Mouse (Mus musculus) left cerebral cortex, adult 8-10 months (tissue): ENCODE measurements around the gene Nat10. TPM values are rescaled to one million over a fixed set of nuclear protein-coding genes. Genes with fewer than 3 reads are reported as not detected.

Source experiments
- DNase-seq, 2 experiments: peaks; one replicate each; pipeline ENCODE4 v3.0.0; 2022; ENCODE audit warnings: low spot score in 2 of 2
- total RNA-seq, 4 experiments: library from RNA; stranded (reverse); gene quantifications; 2 replicates each; pipeline ENCODE4 v1.2.4; 2022

Gene Nat10
- 10 to 100 TPM; 29.8 to 39.8 (median 36.5) TPM for total RNA-seq

DNA sequence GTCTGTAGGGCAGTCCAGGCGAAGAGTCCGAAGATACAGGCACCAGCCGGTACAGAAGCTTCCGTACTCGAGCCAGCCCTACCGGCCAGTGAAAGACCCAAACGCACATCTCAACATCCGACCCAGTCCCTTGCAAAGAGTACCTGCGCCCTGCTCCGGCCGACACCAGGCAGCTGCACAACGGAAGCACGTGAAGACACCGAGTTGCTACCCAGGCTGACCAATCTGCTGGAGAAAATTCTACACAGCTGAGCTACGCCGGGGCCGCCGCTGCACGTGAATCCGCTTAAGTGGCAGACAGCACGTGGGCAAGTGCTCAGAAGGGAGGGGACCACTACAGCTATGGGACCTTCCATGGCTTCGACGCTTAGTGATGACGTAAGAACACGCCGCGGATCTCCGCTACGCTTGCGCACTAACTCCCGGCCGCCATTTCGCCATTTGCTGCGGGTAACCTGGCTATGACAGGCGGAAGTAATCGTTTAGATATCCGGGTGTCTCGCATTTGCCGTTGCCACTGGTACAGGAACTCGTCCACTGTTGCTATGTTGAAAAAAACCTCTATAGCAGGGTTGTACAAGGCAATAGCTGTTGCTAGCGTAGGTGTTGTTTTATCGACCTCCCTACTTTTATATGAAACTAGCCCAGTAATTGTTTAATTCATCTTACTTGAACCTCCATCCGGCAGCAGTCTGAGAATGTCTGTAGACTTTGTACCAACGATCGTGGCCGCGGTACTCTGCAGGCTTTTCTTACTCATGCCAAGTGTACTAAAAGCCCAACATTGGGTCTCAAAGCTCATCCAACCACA, at the start of gene Nat10:
Nat10 (minus strand) TSS at position 365 of the 811 bp plus-strand sequence.
- peak; percentile 98 to 99 for DNase-seq

DNA sequence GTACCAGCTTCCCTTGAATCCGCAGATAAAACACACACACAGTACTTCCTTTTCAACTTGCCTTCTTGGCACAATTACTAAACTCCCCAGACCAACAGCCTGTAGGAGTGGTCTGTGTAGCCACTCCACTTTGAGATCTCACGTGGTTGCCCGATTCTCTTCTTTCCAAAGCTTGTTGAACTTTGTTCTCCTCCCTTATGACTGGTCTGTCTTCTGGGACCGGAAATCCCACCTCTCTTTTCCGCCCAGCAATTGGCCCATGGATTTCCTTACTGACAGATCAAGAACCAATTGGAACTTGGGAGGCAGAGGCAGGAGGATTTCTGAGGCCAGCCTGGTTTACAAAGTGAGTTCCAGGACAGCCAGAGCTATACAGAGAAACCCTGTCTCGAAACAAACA, 49.3 kb upstream of the Nat10 start:
- no peak for DNase-seq

DNA sequence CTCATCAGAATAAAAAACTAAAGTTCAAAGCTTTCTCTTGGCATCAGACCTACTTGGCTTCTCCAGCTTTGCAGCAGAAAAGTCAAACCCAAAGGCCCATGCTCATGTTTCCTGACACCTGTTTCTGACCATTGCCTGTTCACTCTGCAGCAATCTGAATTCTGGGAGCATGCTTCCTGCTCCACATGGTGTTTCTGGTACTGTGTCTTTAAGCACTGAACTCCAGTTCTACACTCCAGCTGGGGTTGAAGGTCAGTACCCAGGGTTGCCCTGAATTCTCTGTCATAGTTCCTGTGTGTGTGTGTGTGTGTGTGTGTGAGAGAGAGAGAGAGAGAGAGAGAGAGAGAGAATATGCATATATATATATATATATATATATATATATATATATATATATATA, 47.4 kb upstream of the Nat10 start:
- no peak for DNase-seq

DNA sequence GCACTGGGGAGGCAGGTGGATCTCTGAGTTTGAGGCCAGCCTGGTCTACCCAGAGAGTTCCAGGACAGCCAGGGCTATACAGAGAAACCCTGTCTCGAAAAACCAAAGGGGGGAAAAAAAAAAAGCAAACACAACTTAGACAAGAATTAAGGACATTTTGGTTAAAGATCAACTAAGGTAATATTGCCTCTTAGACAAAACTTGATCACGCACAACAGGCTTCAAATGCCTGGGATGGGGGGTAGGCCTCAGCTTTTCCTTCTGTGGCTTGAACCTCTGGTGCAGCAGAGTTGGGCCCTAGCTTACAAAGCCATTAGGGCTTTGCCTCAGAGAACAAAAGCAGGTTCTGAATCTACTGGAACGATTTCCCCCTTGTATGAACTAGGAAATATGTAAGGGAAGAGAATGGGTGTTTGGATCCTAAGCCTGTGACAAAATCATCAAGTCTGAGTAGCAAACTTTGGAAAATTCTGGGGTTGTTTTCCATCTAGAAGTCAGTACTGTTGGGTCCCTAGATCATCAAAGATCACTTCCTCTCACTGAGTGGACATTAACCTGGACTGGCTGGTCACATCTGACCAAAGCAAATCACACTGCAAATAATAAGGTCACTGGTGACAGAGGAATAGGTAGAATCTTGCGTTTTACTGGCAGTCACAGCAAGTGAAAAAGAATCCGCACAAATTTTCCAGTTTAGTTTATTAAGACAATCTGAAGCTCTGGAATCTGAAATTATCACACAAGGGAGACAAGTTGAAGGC, 42.9 kb upstream of the Nat10 start:
- no peak for DNase-seq

DNA sequence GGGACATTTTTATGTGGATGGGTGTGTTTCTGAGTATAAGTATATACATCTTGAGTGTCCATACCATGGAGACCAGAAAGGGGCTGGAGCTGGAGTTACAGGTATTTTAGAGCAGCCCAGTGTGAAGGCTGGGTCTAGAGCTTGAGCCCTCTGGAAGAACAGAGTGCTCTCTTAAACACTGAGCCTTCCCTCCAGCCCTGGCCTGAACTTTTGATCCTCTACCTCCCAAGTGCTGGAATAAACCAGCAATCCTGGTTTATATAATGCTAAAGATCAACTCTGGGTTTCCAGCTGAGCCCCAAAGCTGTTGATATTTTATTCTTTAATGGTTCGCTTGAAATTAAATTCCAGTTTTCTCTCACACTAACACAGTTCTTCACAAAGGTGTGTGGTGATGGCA, 41.4 kb upstream of the Nat10 start:
- DNase-seq: no peak

DNA sequence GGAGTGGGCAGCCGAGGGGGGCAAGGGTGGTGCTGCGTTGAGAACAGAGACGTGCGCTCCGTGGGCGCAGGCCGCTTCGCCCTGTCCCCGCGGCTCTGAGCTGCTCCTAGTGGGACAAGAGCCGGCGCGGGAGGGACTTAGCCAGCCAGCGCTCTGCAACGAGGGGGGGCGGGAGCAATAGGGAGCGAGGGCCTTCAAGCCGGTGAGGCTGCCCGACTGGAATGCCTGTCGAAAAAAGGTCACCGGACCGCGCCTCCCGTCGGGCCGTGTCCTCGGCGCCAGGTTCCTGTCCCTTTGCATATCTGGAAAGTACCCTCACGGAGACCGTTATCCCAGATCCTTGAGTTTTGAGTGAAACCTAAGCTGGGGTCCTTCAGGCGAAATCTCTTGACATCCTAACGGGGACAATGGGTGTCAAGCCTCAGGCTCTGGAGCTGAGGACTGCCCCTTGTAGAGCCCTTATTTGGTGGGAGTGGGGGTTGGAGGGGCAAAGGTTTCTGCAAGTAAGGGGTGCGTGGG, 36.5 kb upstream of the Nat10 start, which contains the start of gene Caprin1:
Caprin1 (minus strand) TSS at position 159 of the 519 bp plus-strand sequence.
- DNase-seq: peak; percentile 93 to 95

DNA sequence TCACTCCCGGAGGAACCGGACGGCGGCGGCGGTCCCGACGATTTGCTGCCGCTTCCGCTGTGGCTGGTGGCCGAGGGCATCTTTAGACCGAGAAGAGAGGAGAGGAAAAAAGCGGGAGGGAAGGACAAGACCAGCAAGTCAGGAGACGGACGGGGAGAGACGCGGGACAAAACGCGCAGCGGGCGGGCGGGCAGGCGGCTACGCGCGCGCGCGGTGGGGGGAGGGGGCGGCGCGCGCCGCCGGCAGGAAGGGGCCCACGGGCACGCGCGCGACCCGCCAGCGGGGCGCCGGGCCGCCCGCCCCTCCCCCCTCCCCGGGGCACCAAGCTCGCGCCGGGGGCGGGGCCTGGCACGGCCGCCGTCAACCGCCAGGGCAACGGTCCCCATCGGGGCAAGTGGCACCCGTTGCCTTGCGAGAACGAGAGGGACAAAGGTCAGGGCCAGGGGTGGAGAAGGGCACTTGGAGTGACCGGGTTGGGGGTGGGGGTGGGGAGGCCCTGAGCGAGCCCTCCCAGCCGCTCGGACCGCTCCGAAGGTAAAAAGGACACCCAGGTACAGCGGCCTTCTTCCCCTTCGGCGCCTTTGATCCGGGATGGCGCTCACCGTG, 35.9 kb upstream of the Nat10 start:
- peak; percentile 43 to 67 for DNase-seq

DNA sequence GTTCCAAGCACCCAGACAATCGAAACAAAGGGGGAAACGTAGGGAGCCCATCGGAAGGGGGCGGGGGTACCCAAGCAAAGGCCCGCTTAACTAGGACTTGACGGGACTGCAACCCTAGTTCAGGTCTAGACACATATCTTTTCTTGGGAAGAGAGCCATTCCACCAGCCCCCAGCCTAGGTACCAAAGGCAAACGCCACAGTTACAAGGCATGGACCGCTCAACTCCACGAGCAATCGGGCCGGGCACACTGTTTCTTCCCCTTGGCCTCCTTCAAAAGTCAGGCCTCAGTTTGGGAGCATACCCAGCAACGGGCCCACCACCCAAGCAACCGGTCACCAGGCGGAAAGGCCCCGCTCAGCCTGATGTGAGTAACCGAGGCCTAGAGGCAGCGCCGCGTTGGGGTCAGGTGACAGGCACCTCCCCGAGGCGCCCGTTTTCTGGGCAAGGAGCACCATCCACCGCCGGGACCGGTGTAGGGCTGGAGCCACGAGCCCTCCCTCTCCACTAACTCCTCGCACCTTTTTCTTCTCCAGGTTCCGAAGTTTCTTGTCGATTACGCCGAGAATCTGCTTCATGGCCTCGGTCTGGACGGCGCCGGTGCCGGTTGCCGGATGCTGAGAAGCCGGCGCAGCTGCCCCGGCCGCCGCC, 35.3 kb upstream of the Nat10 start:
- peak; percentile 33 to 50 for DNase-seq

DNA sequence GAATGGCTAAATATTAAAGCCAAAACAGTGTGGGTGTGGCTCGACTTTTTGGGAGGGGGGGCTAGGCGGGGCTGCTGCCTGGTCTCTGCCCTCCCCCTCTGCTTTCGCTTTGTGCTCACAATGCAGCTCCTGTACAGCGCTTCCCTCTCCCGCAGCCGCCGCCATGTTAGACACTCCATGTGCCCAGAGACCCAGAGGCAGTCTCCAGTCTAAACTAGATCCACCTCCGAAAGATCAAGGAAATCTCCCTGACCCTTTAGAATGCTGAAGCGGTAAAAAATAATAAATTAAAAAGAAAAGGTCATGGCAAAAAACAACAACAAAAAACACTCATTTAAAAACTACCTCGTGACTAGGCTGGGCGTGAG, 34.8 kb upstream of the Nat10 start:
- DNase-seq: peak; percentile 15 to 45

DNA sequence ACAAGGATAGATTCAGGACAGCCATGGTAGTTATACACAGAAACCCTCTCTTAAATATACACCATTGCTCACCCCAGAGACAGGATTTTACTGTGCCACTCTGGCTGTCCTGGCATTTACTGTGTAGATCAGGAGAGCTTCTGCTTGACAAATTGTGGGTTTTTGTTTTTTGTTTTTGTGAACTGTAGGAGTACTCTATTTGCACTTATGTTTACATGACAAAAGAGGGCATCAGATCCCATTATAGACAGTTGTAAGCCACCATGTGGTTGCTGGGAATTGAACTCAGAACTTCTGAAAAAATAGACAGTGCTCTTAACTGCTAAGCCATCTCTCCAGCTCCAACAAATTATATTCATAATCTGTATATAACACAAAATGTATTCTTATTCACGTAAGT, 30.9 kb upstream of the Nat10 start:
- DNase-seq: no peak

DNA sequence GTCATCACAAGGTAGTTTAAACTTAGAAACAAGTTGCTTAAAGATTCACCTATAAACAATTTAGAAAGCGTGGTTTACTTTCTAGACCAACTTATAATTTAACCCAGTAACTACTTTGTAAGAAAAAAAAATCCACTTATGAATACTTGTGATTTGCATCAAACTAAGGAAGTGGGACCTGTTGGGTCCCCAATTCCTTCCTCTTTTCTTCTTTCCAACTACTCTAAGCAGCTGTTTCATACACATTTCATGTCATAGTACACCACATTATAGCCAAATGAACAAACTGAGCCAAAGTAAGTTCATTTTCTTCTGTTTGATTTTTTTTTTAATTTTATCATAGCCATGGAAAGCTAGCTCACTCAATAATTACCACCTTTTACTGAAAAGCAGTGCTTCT, 24.7 kb upstream of the Nat10 start:
- DNase-seq: no peak

DNA sequence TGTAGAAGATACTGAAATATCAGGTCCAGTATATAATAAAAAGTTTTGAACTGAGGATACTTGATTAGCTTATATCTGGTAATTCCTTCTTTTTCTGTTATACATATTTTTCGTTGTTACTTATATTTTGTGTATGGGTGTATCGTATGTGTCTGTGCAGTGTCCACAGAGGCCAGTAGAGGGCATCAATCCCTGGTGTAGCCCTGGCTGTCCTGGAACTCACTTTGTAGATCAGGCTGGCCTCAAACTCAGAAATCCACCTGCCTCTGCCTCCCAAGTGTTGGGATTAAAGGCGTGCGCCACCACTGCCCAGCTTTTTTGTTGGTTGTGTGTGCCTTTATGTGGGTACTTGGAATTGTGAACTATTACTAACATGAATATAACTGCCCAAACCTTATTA, 23.6 kb upstream of the Nat10 start:
- no peak for DNase-seq

DNA sequence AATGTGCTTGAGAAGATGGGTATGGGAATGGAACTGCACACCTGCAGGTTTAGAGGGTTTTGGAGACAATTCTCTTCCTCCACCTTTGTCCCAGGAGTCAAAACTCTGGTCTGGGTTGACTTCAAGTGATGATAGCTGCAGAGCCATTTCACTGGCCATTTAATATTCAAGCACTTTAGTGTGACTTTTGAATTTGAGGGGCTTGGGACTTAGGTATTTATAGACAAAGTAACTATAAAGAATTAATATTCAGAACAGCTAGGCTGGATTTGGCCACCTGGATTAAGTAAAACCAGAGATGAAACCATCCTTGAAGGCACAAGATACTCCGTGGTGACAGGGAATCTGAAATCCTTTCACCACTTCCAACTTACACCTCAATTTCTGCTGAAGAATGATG, 1.4 kb upstream of the Nat10 start:
- DNase-seq: no peak

DNA sequence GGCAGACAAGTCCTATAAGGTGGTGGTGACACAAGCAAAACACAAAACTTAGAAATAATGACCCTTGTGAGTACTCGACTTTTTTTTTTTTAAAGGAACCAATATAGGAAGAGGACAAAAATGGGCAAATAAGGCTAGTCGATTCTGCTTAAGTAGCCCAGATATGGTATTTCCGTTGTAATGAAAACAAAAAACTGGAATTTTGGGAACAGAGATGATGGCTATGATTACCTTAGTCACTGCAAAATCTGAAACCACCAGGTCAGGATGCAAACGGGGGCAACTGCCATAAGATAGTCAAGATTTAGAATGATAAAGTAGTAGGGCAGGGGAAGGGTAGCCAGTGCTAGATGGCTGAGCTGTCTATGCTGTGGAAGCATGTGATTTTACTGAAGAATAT, 923 bp upstream of the Nat10 start:
- DNase-seq: no peak

DNA sequence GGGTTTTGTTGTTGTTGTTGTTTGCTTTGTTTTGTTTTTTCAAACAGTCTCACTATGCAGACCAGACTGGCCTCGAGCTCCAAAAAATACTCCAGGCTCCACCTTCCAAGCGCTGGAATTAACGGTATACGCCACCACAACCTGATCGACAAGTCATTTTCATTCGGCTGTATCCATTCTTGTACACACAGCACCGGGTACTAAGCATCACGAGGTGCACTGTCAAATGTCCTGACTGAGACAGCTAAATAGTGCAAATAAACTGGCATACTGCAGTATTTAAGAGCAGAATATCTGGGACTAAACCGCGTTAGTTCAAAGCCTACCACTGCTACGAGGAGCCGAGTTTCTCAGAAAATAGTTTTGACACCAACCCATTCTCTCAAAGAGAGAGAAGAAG, 649 bp downstream of the Nat10 start:
- no peak for DNase-seq

DNA sequence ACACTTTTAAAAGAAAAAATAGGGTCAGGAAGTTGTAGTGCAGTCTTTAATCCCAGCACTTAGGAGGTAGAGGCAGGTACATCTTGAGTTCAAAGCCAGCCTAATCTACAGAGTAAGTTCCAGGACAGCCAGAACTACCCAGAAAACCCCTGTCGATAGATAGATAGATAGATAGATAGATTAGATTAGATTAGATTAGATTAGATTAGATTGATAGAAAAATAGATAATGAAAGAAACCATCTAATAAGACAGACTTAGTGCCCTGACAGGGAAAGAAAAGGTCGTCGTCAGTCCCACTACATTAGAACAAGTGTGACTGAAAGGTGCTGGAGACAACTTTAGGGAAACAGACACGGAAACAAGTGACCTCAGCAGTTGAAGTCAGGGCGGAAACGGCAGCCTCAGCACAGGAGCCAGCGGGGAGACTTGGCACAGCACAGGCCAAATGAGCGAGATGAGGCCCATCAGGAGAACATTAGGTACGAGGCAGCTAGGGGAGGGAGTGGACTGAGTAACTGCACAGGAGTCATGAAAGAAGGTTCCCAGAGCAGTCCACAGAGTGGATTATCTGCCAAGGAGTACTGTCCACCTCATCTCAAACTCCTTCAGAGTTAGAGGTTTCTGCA, 5.5 kb downstream of the Nat10 start:
- no peak for DNase-seq

DNA sequence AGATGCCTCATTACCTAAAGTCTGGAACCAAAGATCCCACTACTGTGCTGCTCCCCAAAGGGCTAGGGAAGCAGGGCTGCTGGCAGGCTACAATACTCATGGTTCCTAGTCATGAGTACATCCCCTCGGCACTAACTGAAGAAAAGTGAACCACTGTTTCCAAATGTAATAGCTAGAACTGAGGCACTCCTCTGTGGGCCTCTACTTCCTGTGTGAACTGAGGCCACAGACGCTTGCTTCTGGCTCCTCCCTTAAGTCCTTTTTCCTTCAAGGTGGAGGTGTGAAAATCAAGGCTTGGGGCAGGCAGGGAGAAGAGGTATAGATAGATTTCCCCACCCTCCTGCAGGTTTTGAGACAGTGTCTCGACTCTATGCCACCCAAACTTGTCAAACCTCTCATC, 6.5 kb downstream of the Nat10 start:
- DNase-seq: no peak

DNA sequence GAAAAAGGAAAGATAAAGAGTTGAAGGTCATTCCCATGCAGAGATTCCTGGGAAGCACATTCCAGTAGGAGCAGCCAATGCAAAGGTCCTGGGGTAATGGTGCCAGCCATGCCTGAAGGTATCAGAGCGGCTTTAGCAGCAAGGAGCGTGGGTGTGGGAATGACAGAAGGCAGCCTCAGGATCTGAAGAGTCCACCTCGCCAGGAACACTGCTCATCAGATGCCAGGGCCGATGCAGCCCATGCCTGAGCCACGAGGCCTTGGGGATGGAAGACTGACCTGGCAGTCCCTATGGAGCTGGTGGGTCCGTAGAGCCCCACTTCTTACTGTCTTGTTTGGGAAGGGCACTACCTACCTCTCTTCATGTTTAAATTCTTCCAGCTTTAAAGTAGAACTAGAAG, 9.3 kb downstream of the Nat10 start:
- no peak for DNase-seq

DNA sequence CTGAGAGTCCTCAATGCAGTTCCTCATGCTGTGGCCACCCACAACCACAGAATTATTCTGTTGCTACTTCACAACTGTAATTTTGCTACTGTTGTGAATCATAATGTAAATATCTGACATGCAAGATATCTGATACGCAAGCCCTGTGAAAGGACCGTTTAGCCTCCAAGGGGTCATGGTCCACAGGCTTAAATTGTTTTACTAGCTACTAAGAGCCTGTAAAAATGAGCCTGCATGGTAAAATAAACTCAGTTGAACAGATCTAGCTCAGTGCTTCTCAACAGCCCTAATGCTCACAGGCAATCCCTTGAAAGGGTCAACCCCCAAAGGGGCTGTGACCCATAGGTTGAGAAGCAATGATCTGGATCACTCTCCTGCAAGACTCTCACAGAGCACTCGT, 12.0 kb downstream of the Nat10 start:
- no peak for DNase-seq

DNA sequence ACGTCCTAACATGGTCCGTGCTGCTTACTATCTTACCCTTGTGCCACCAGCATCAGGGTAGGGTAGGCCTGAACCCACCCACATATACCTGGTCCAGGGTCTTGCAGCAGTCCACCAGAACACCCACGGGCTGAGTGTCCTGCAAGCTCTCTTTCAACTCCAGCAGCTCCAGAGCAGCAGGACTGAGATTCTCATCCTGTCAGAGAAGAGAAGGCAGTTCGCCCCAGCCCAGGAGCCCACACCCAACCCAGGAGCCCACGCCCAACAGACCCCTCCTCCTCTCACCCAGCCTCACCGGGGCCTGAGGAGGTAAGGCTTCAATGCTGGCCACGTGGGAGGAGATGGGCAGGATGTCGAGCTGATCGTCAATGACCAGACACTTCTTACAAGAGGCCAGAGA, 13.2 kb downstream of the Nat10 start:
- DNase-seq: no peak

DNA sequence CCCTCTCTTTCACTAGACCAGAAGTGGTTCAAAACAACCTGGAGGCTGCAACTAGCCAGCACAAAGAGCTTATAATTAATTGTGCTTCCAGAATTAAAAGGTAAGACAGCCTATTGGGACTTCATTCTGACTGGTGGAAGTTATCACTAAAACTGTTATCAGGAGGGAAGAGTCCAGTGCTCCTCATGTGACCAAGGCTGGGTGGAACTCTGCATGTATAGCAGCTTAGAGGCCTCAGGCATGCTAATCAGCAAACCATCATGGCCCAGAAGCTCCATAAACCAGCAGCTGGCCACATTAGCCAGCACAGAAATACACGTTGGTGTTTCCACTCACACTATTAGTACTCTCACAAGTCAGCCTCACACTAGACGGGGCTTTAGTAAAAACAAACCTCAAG, 14.3 kb downstream of the Nat10 start:
- DNase-seq: peak in 1 of 2 experiments; percentile 2
